Comparison of ENCODE assay signal across 8 mouse cellular contexts in the genomic region with DNA sequence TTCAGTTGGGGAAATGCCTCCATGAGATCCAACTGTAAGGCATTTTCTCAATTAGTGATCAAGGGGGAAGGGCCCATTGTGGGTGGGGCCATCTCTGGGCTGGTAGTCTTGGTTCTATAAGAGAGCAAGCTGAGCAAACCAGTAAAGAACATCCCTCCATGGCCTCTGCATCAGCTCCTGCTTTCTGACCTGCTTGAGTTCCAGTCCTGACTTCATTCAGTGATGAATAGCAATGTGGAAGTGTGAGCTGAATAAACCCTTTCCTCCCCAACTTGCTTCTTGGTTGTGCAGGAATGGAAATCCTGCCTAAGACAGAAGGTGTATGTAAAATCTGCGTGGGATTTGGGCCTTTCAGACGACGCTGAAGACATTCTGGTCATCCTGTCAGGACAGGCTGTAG. TPM values are rescaled to one million over a fixed set of nuclear protein-coding genes. Genes with fewer than 3 reads are reported as not detected.
DNase-seq lines count a peak whose midpoint lies in the region; ATAC-seq and TF ChIP-seq lines count a peak whose summit lies in the region.
"Not testable (repeated sequence)": the region's sequence is repeated elsewhere in the genome, so short reads cannot be mapped to it uniquely, and the experiment has no call there.

No protein-coding gene starts in this region.

- WGBS in heart, embryonic 12.5 days, result 68% methylated on average over 3 of the region's 3 CpGs
- 58% methylated on average over 3 of the region's 3 CpGs for WGBS in intestine, embryonic 14.5 days
- WGBS in limb, embryonic 11.5 days, result 60% methylated on average over 3 of the region's 3 CpGs
- 39% methylated on average over 3 of the region's 3 CpGs for WGBS in lung, embryonic 15.5 days
- 82% methylated on average over 3 of the region's 3 CpGs for WGBS in thymus, adult 2 months

- not testable (repeated sequence) for TF ChIP-seq EP300 in MEL (IDR thresholded peaks at IDR 0.05; ENCODE audit: low read depth in 1 of 2, low read length in 2 of 2)

- TF ChIP-seq RAD21 in MEL (IDR thresholded peaks at IDR 0.05; ENCODE audit: low read depth, low read length), result not testable (repeated sequence)

- peak overlapping the region; percentile 91 for H3K4me2 ChIP-seq in heart, embryonic 12.5 days
- H3K4me2 ChIP-seq in intestine, embryonic 14.5 days (ENCODE audit: low read length), result peak overlapping the region; percentile 78
- H3K4me2 ChIP-seq in limb, embryonic 11.5 days (ENCODE audit: low read depth, severe bottlenecking), result peak overlapping the region; percentile 82
- peak overlapping the region; percentile 81 for H3K4me2 ChIP-seq in lung, embryonic 15.5 days
- H3K4me2 ChIP-seq in myocyte (ENCODE audit: low read depth), result peak overlapping the region; percentile 79

- H3K9ac ChIP-seq in MEL (ENCODE audit: control insufficient read depth, low read depth, low read length, poor library complexity, severe bottlenecking), result peak overlapping the region; percentile 77
- H3K9ac ChIP-seq in heart, embryonic 12.5 days, result peak overlapping the region; percentile 60
- peak overlapping the region; percentile 92 for H3K9ac ChIP-seq in intestine, embryonic 14.5 days (ENCODE audit: low read length)
- peak overlapping the region; percentile 81; the same call in 1 of the 2 replicates for H3K9ac ChIP-seq in limb, embryonic 11.5 days (ENCODE audit: low read length)
- peak overlapping the region; percentile 50 for H3K9ac ChIP-seq in lung, embryonic 15.5 days

- not testable (repeated sequence) for H3K27me3 ChIP-seq in MEL (ENCODE audit: control insufficient read depth in 1 of 2, insufficient read depth in 2 of 2, low read length in 2 of 2); erythroblast, embryonic 14.5 days (ENCODE audit: control insufficient read depth); heart, embryonic 12.5 days (replicated peaks); intestine, embryonic 14.5 days (replicated peaks; ENCODE audit: control insufficient read depth, insufficient read depth, low read length); limb, embryonic 11.5 days (ENCODE audit: control insufficient read depth, insufficient read depth, low read length); lung, embryonic 15.5 days; myocyte (ENCODE audit: control insufficient read depth, insufficient read depth, insufficient read length); thymus, adult 2 months (ENCODE audit: control insufficient read depth, insufficient read depth, low read length)

- H3K36me3 ChIP-seq in MEL (ENCODE audit: control insufficient read depth in 1 of 2, insufficient read depth in 2 of 2, low read length in 2 of 2) (peaks cover 11 to 45% of the 10 kb centered on the region in 2 experiments), myocyte (ENCODE audit: control insufficient read depth, insufficient read depth) (peaks cover 26% of the 10 kb centered on the region)
- peaks cover 48% of the 10 kb centered on the region for H3K36me3 ChIP-seq in erythroblast, embryonic 14.5 days (ENCODE audit: control insufficient read depth)
- peaks cover 30% of the 10 kb centered on the region for H3K36me3 ChIP-seq in heart, embryonic 12.5 days
- peaks cover 28% of the 10 kb centered on the region for H3K36me3 ChIP-seq in intestine, embryonic 14.5 days (ENCODE audit: control insufficient read depth, insufficient read depth, low read length)
- peaks cover 17% of the 10 kb centered on the region for H3K36me3 ChIP-seq in limb, embryonic 11.5 days (ENCODE audit: control insufficient read depth, insufficient read depth, low read length)
- H3K36me3 ChIP-seq in lung, embryonic 15.5 days, result peaks cover 25% of the 10 kb centered on the region
- H3K36me3 ChIP-seq in thymus, adult 2 months (ENCODE audit: control insufficient read depth, insufficient read depth, low read length), result peaks cover 26% of the 10 kb centered on the region

- H3K27ac ChIP-seq in MEL (ENCODE audit: control insufficient read depth, low read depth, low read length), result peak overlapping the region; percentile 85
- H3K27ac ChIP-seq in heart, embryonic 12.5 days (ENCODE audit: poor library complexity, severe bottlenecking), result peak overlapping the region; percentile 97
- H3K27ac ChIP-seq in intestine, embryonic 14.5 days (ENCODE audit: low read depth), result peak overlapping the region; percentile 97
- peak overlapping the region; percentile 80 for H3K27ac ChIP-seq in limb, embryonic 11.5 days (replicated peaks; ENCODE audit: low read depth, low read length)
- peak overlapping the region; percentile 98 for H3K27ac ChIP-seq in lung, embryonic 15.5 days
- H3K27ac ChIP-seq in thymus, adult 2 months (ENCODE audit: control insufficient read depth, insufficient read depth, low read length), result not testable (repeated sequence)

- not testable (repeated sequence) for TF ChIP-seq CTCF in MEL (IDR thresholded peaks at IDR 0.05 in 2 of 3, conservative IDR thresholded peaks at IDR 0.05 in 1 of 3; ENCODE audit: control insufficient read depth in 1 of 3, insufficient read depth in 1 of 3, low read depth in 2 of 3, low read length in 3 of 3, poor library complexity in 1 of 3, severe bottlenecking in 1 of 3); thymus, adult 2 months (IDR thresholded peaks at IDR 0.05; ENCODE audit: borderline replicate concordance, control insufficient read depth, extremely low read depth, insufficient read depth, low read length, poor library complexity)

- H3K9me3 ChIP-seq in MEL (replicated peaks; ENCODE audit: insufficient read depth, low read length); erythroblast, embryonic 14.5 days (ENCODE audit: control insufficient read depth, low read length); heart, embryonic 12.5 days (replicated peaks); intestine, embryonic 14.5 days (ENCODE audit: control insufficient read depth, low read length); limb, embryonic 11.5 days (ENCODE audit: control insufficient read depth, low read length); lung, embryonic 15.5 days: not testable (repeated sequence)

- peaks cover 0 to 43% of the 10 kb centered on the region in 2 experiments; a peak in 3 of 4 replicates for H3K4me1 ChIP-seq in MEL (ENCODE audit: control insufficient read depth in 1 of 2, insufficient read depth in 2 of 2, low read length in 2 of 2)
- peaks cover 74% of the 10 kb centered on the region for H3K4me1 ChIP-seq in erythroblast, embryonic 14.5 days (ENCODE audit: control insufficient read depth)
- H3K4me1 ChIP-seq in heart, embryonic 12.5 days (replicated peaks), result peaks cover 40% of the 10 kb centered on the region
- H3K4me1 ChIP-seq in intestine, embryonic 14.5 days (replicated peaks; ENCODE audit: control insufficient read depth, insufficient read depth, low read length), result peaks cover 28% of the 10 kb centered on the region
- H3K4me1 ChIP-seq in limb, embryonic 11.5 days (ENCODE audit: control insufficient read depth, insufficient read depth, low read length), result peaks cover 15% of the 10 kb centered on the region
- H3K4me1 ChIP-seq in lung, embryonic 15.5 days, result peaks cover 35% of the 10 kb centered on the region
- H3K4me1 ChIP-seq in thymus, adult 2 months (replicated peaks; ENCODE audit: control insufficient read depth, insufficient read depth, low read length), result peaks cover 27% of the 10 kb centered on the region

- H3K79me2 ChIP-seq in MEL (ENCODE audit: control insufficient read depth, insufficient read depth, low read length, poor library complexity), result peaks cover 50% of the 10 kb centered on the region
- H3K79me2 ChIP-seq in myocyte (ENCODE audit: control insufficient read depth, insufficient read depth), result peaks cover 58% of the 10 kb centered on the region

- H3ac ChIP-seq in myocyte (ENCODE audit: control insufficient read depth, insufficient read length), result not testable (repeated sequence)

- TF ChIP-seq POLR2A in MEL (IDR thresholded peaks at IDR 0.05; ENCODE audit: control insufficient read depth in 1 of 2, insufficient read depth in 1 of 2, low read depth in 1 of 2, low read length in 2 of 2, poor library complexity in 1 of 2), result peak in 1 of 2 experiments; percentile 58; a peak in 2 of 4 replicates
- TF ChIP-seq POLR2A in myocyte (IDR thresholded peaks at IDR 0.05; ENCODE audit: insufficient read length, low read depth); thymus, adult 2 months (IDR thresholded peaks at IDR 0.05; ENCODE audit: control insufficient read depth, extremely low read depth, insufficient read depth, low read length, poor library complexity): not testable (repeated sequence)

- not testable (repeated sequence) for ATAC-seq in heart, embryonic 12.5 days (ENCODE audit: insufficient number of reproducible peaks, low FRiP score); intestine, embryonic 14.5 days (replicated peaks; ENCODE audit: low FRiP score, low TSS enrichment, low read depth); limb, embryonic 11.5 days (ENCODE audit: insufficient number of reproducible peaks, low FRiP score, low TSS enrichment, low read depth); lung, embryonic 15.5 days (ENCODE audit: borderline replicate concordance, extremely low read depth, low FRiP score, low TSS enrichment)

- peak; percentile 60 for DNase-seq in MEL (ENCODE audit: low read depth, low spot score)
- not testable (repeated sequence) for DNase-seq in intestine, embryonic 14.5 days (ENCODE audit: low spot score); limb, embryonic 11.5 days (ENCODE audit: low spot score)
- peak; percentile 32 for DNase-seq in thymus, adult 2 months

- H3K4me3 ChIP-seq in MEL (ENCODE audit: control insufficient read depth in 1 of 2, insufficient read depth in 1 of 2, low read depth in 2 of 2, low read length in 2 of 2), result peak overlapping the region; percentile 69 to 80
- H3K4me3 ChIP-seq in erythroblast, embryonic 14.5 days (replicated peaks), result peak overlapping the region; percentile 78
- H3K4me3 ChIP-seq in heart, embryonic 12.5 days, result peak overlapping the region; percentile 81
- peak overlapping the region; percentile 69 for H3K4me3 ChIP-seq in intestine, embryonic 14.5 days (ENCODE audit: low read depth, low read length)
- peak overlapping the region; percentile 60 for H3K4me3 ChIP-seq in limb, embryonic 11.5 days (ENCODE audit: low read depth, low read length)
- peak overlapping the region; percentile 65 for H3K4me3 ChIP-seq in lung, embryonic 15.5 days
- H3K4me3 ChIP-seq in myocyte, result peak overlapping the region; percentile 96
- not testable (repeated sequence) for H3K4me3 ChIP-seq in thymus, adult 2 months (ENCODE audit: control insufficient read depth, insufficient read depth, low read length)

RNA-seq across cellular contexts. Expression of gene Tubb5, which starts 0.9 kb away (rescaled TPM):
- 1,137 and 1,211 TPM in 2 replicates for total RNA-seq in MEL (2012; rRNA removed)
- polyA plus RNA-seq in MEL (2012; ENCODE audit: insufficient read depth in 1 of 2, insufficient read length in 2 of 2, low read depth in 1 of 2, low replicate concordance in 2 of 2, missing spikeins in 1 of 2) (1,000 to 10,000 TPM; 1,040 to 1,575 TPM), myocyte (2012; fragmentation: generic; extraction: Trizol) (692 TPM)
- 56.9 and 99.3 TPM in 2 replicates for polyA plus RNA-seq in erythroblast, embryonic 14.5 days (2012)
- polyA plus RNA-seq in heart, embryonic 12.5 days (2016; fragmentation: Nextera tagmentation; extraction: Ambion mirVana), result 743 and 773 TPM in 2 replicates
- 923 and 1,006 TPM in 2 replicates for polyA plus RNA-seq in intestine, embryonic 14.5 days (2014; fragmentation: Nextera tagmentation; extraction: Ambion mirVana)
- 1,416 and 1,443 TPM in 2 replicates for polyA plus RNA-seq in limb, embryonic 11.5 days (2014; fragmentation: Nextera tagmentation; extraction: Ambion mirVana)
- polyA plus RNA-seq in lung, embryonic 15.5 days (2015; fragmentation: Nextera tagmentation; extraction: Ambion mirVana), result 1,042 and 1,079 TPM in 2 replicates
- 1,522 and 2,049 TPM in 2 replicates for polyA plus RNA-seq in thymus, adult 2 months (2012; rRNA removed)

RNA-seq across cellular contexts. Expression of gene Mdc1, which starts 2.3 kb away (rescaled TPM):
- total RNA-seq in MEL (2012; rRNA removed), result 15.0 and 17.2 TPM in 2 replicates
- polyA plus RNA-seq in MEL (2012; ENCODE audit: insufficient read depth in 1 of 2, insufficient read length in 2 of 2, low read depth in 1 of 2, low replicate concordance in 2 of 2, missing spikeins in 1 of 2) (10 to 100 TPM; 46.6 to 77.9 TPM), myocyte (2012; fragmentation: generic; extraction: Trizol) (7.0 TPM)
- polyA plus RNA-seq in erythroblast, embryonic 14.5 days (2012), result 0.91 and 1.1 TPM in 2 replicates
- polyA plus RNA-seq in heart, embryonic 12.5 days (2016; fragmentation: Nextera tagmentation; extraction: Ambion mirVana), result 21.6 and 25.0 TPM in 2 replicates
- 16.6 and 17.8 TPM in 2 replicates for polyA plus RNA-seq in intestine, embryonic 14.5 days (2014; fragmentation: Nextera tagmentation; extraction: Ambion mirVana)
- 20.7 and 23.5 TPM in 2 replicates for polyA plus RNA-seq in limb, embryonic 11.5 days (2014; fragmentation: Nextera tagmentation; extraction: Ambion mirVana)
- 24.1 and 24.7 TPM in 2 replicates for polyA plus RNA-seq in lung, embryonic 15.5 days (2015; fragmentation: Nextera tagmentation; extraction: Ambion mirVana)
- polyA plus RNA-seq in thymus, adult 2 months (2012; rRNA removed), result 17.4 and 22.4 TPM in 2 replicates

RNA-seq across cellular contexts. Expression of gene Flot1, which starts 16.0 kb away (rescaled TPM):
- 38.1 and 39.5 TPM in 2 replicates for total RNA-seq in MEL (2012; rRNA removed)
- 10 to 100 TPM in 1 of 2 experiments, not detected in 1; 64.1 TPM for polyA plus RNA-seq in MEL (2012; ENCODE audit: insufficient read depth in 1 of 2, insufficient read length in 2 of 2, low read depth in 1 of 2, low replicate concordance in 2 of 2, missing spikeins in 1 of 2)
- polyA plus RNA-seq in erythroblast, embryonic 14.5 days (2012), result 8.2 and 11.6 TPM in 2 replicates
- polyA plus RNA-seq in heart, embryonic 12.5 days (2016; fragmentation: Nextera tagmentation; extraction: Ambion mirVana), result 78.2 and 80.2 TPM in 2 replicates
- 42.5 and 48.5 TPM in 2 replicates for polyA plus RNA-seq in intestine, embryonic 14.5 days (2014; fragmentation: Nextera tagmentation; extraction: Ambion mirVana)
- polyA plus RNA-seq in limb, embryonic 11.5 days (2014; fragmentation: Nextera tagmentation; extraction: Ambion mirVana), result 47.1 and 47.8 TPM in 2 replicates
- polyA plus RNA-seq in lung, embryonic 15.5 days (2015; fragmentation: Nextera tagmentation; extraction: Ambion mirVana), result 50.1 and 54.4 TPM in 2 replicates
- 107 TPM for polyA plus RNA-seq in myocyte (2012; fragmentation: generic; extraction: Trizol)
- polyA plus RNA-seq in thymus, adult 2 months (2012; rRNA removed), result 62.4 and 70.4 TPM in 2 replicates

RNA-seq across cellular contexts. Expression of gene Ier3, which starts 17.5 kb away (rescaled TPM):
- total RNA-seq in MEL (2012; rRNA removed), result 5.5 and 8.4 TPM in 2 replicates
- polyA plus RNA-seq in MEL (2012; ENCODE audit: insufficient read depth in 1 of 2, insufficient read length in 2 of 2, low read depth in 1 of 2, low replicate concordance in 2 of 2, missing spikeins in 1 of 2), result 10 to 100 TPM in 1 of 2 experiments, not detected in 1; 12.2 TPM
- polyA plus RNA-seq in erythroblast, embryonic 14.5 days (2012), result 14.0 and 14.8 TPM in 2 replicates
- 37.6 and 38.6 TPM in 2 replicates for polyA plus RNA-seq in heart, embryonic 12.5 days (2016; fragmentation: Nextera tagmentation; extraction: Ambion mirVana)
- 4.4 and 5.1 TPM in 2 replicates for polyA plus RNA-seq in intestine, embryonic 14.5 days (2014; fragmentation: Nextera tagmentation; extraction: Ambion mirVana)
- 2.7 and 3.1 TPM in 2 replicates for polyA plus RNA-seq in limb, embryonic 11.5 days (2014; fragmentation: Nextera tagmentation; extraction: Ambion mirVana)
- polyA plus RNA-seq in lung, embryonic 15.5 days (2015; fragmentation: Nextera tagmentation; extraction: Ambion mirVana), result 17.9 and 21.0 TPM in 2 replicates
- polyA plus RNA-seq in myocyte (2012; fragmentation: generic; extraction: Trizol), result 45.1 TPM
- 6.2 and 6.4 TPM in 2 replicates for polyA plus RNA-seq in thymus, adult 2 months (2012; rRNA removed)

RNA-seq across cellular contexts. Expression of gene Nrm, which starts 22.1 kb away (rescaled TPM):
- total RNA-seq in MEL (2012; rRNA removed), result 11.1 and 13.7 TPM in 2 replicates
- 10 to 100 TPM in 1 of 2 experiments, not detected in 1; 49.9 TPM for polyA plus RNA-seq in MEL (2012; ENCODE audit: insufficient read depth in 1 of 2, insufficient read length in 2 of 2, low read depth in 1 of 2, low replicate concordance in 2 of 2, missing spikeins in 1 of 2)
- polyA plus RNA-seq in erythroblast, embryonic 14.5 days (2012), result 1.7 and 2.8 TPM in 2 replicates
- 48.9 and 50.7 TPM in 2 replicates for polyA plus RNA-seq in heart, embryonic 12.5 days (2016; fragmentation: Nextera tagmentation; extraction: Ambion mirVana)
- 62.6 and 69.3 TPM in 2 replicates for polyA plus RNA-seq in intestine, embryonic 14.5 days (2014; fragmentation: Nextera tagmentation; extraction: Ambion mirVana)
- polyA plus RNA-seq in limb, embryonic 11.5 days (2014; fragmentation: Nextera tagmentation; extraction: Ambion mirVana), result 55.6 and 56.4 TPM in 2 replicates
- polyA plus RNA-seq in lung, embryonic 15.5 days (2015; fragmentation: Nextera tagmentation; extraction: Ambion mirVana), result 71.0 and 73.3 TPM in 2 replicates
- 18.5 TPM for polyA plus RNA-seq in myocyte (2012; fragmentation: generic; extraction: Trizol)
- 82.8 and 111 TPM in 2 replicates for polyA plus RNA-seq in thymus, adult 2 months (2012; rRNA removed)
